Mouse (Mus musculus) liver, embryonic 14.5 days (tissue): ENCODE measurements around the gene Ccdc124. TPM values are rescaled to one million over a fixed set of nuclear protein-coding genes. Genes with fewer than 3 reads are reported as not detected.

Experiments used
- ATAC-seq: fragments of 200-750 bp; cut with Nextera tagmentation; 2 replicates; pipeline ENCODE4 v1.8.0; 2017; ENCODE audit warnings: moderate number of reproducible peaks, mild to moderate bottlenecking, moderate library complexity; ENCODE audit not compliant: insufficient read depth
- DNase-seq, 3 experiments: peaks; one replicate each; pipeline ENCODE4 v3.0.0-alpha.2; 2012 to 2013; ENCODE audit warnings: low read depth in 3 of 3, low spot score in 3 of 3
- H3K27ac ChIP-seq: fragments of 300-500 bp; sonication (generic); 2 replicates; pipeline ENCODE4 v1.5.1; 2014; ENCODE audit warnings: moderate library complexity, mild to moderate bottlenecking, control low read depth, inconsistent platforms
- H3K27me3 ChIP-seq: fragments of 300-500 bp; sonication (generic); 2 replicates; pipeline ENCODE4 v1.6.1; 2014; ENCODE audit warnings: mild to moderate bottlenecking, low read length, moderate library complexity; ENCODE audit not compliant: control insufficient read depth, insufficient read depth
- H3K36me3 ChIP-seq: fragments of 300-500 bp; sonication (generic); replicated peaks from 2 replicates; pipeline ENCODE4 v1.6.1; 2014; ENCODE audit warnings: low read depth; ENCODE audit not compliant: control insufficient read depth, insufficient read depth
- H3K4me1 ChIP-seq, 2 experiments: fragments of 200-500 bp in 1 of 2; fragments of 300-500 bp in 1 of 2; sonication (generic) in 1 of 2; replicated peaks; 2 replicates each; pipeline ENCODE4 v1.6.1; 2012 to 2014; ENCODE audit warnings: antibody characterized with exemption in 1 of 2, inconsistent platforms in 1 of 2, low read length in 1 of 2; ENCODE audit not compliant: control insufficient read depth in 2 of 2, insufficient read depth in 2 of 2
- H3K4me2 ChIP-seq: fragments of 300-500 bp; sonication (generic); 2 replicates; pipeline ENCODE4 v1.6.1; 2014; ENCODE audit warnings: low read depth, mild to moderate bottlenecking, control low read depth, moderate library complexity
- H3K4me3 ChIP-seq, 2 experiments: fragments of 200-500 bp in 1 of 2; fragments of 300-500 bp in 1 of 2; sonication (generic) in 1 of 2; 2 replicates each; pipeline ENCODE4 v1.5.1; 2012 to 2014; ENCODE audit warnings: low read depth in 2 of 2, low read length in 2 of 2, mild to moderate bottlenecking in 2 of 2, control low read depth in 1 of 2, inconsistent platforms in 1 of 2, moderate library complexity in 1 of 2; ENCODE audit not compliant: insufficient read depth in 1 of 2
- H3K9ac ChIP-seq: fragments of 300-500 bp; sonication (generic); replicated peaks from 2 replicates; pipeline ENCODE4 v1.6.1; 2014; ENCODE audit warnings: mild to moderate bottlenecking, control low read depth, moderate library complexity
- H3K9me3 ChIP-seq: fragments of 300-500 bp; sonication (generic); 2 replicates; pipeline ENCODE4 v1.6.1; 2016; ENCODE audit warnings: low read length, mixed read lengths; ENCODE audit not compliant: control insufficient read depth
- CTCF ChIP-seq: IDR thresholded peaks from 2 replicates; pipeline ENCODE4 v1.5.1; 2016; ENCODE audit warnings: antibody characterized with exemption, low read depth, control low read depth
- EP300 ChIP-seq: IDR thresholded peaks from 2 replicates; pipeline ENCODE4 v1.6.1; 2016; ENCODE audit warnings: antibody characterized with exemption, low read depth
- WGBS: fragments of 180-500 bp; shearing (Covaris S2); extraction: QIAGEN DNeasy Blood & Tissue Kit; methylation state at CpG from one replicate; pipeline ENCODE4 v1.1.7; 2014; ENCODE audit not compliant: insufficient replicate concordance; 5-methylcytosine and 5-hydroxymethylcytosine counted together
- microRNA-seq: library from miRNA; unstranded; fragments of <30 nt; microRNA quantifications from one replicate; pipeline ENCODE4, GENCODE M21; 2016
- polyA plus RNA-seq, 2 experiments: library from polyadenylated mRNA; depleted of rRNA in 1 of 2; stranded (reverse) in 1 of 2; unstranded in 1 of 2; fragments of >200 nt; fragmentation: Nextera tagmentation in 1 of 2; extraction: Ambion mirVana in 1 of 2; gene quantifications; 2 replicates each; pipeline versions ENCODE4 v1.2.1 to v1.2.3; 2012 to 2014

The Ccdc124 gene
- polyA plus RNA-seq, 2 experiments: 34.3 to 54.1 TPM

DNA sequence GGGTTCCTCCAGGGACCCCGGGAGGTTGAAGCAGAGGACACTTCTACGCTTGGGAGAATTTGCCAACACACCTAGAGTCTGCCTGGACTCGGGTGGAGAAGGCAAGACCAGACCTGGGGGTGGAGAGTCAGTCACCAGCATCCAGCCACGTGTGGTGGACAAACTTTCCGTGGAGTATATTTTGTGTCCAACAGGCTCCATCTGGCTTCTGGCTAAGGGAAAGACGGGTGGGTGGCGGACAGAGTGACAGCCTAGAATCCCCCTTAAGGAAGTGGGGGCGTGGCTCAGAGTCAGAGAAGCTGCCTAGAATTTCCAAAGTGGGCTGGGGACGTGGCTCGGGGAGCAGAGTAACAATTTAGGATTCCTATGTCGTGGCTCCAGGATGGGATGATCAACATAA is 51.7 kb downstream of the Ccdc124 start:
- DNase-seq (no peak), ATAC-seq (peak; percentile 12; the same call in 1 of the 2 replicates)
- Histone ChIP-seq H3K36me3 (no peaks in the 10 kb centered on the region), H3K4me2 (0 out of 2 replicates have a peak overlapping the region, but pooled peaks have one; percentile 20), H3K27ac (0 out of 2 replicates have a peak overlapping the region, but pooled peaks have one; percentile 13), H3K27me3 (peaks cover 11% of the 10 kb centered on the region), H3K9ac (peak overlapping the region; percentile 27; the same call in 1 of the 2 replicates), H3K4me1 (peaks cover 3 to 10% of the 10 kb centered on the region in 2 experiments), H3K9me3 (no peaks in the 10 kb centered on the region), H3K4me3 (no peak overlapping the region)
- 38% methylated on average over 11 of the region's 11 CpGs for WGBS
- TF ChIP-seq CTCF (no peak), EP300 (no peak)

DNA sequence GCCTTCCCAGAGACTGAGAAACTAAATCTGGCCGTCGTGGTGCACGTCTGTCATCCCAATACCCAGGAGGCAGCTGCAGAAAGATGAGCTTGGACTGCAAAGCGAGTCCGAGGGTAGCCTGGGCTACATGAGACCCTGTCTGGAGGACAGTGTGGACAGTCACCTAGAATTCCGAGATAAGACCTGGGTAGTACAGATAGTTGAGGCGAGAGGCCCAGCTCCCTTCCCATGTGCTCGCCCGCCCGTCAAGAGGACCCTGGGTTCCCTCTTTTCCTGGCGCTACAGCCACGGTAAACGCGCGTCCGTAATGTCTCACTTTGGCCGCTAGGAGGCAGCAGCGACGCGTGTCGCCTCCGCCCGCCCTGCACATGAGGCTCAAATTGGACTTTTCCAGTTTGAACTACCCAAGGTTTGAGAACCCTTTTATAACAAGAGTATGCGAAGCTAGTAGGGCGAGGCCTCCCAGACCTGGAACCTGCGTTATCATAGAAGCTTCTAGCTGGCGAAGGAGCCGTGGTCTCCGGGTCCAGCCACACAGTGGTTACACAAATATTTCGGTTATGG is 52.3 kb downstream of the Ccdc124 start:
- ATAC-seq (peak; percentile 46), DNase-seq (no peak)
- peaks cover 6 to 14% of the 10 kb centered on the region in 2 experiments for H3K4me1 ChIP-seq
- WGBS: 15% methylated on average over 30 of the region's 30 CpGs
- H3K9me3 ChIP-seq: no peaks in the 10 kb centered on the region
- 0 out of 2 replicates have a peak overlapping the region, but pooled peaks have one; percentile 27 for H3K9ac ChIP-seq
- peak overlapping the region; percentile 13; the same call in 1 of the 2 replicates for H3K27ac ChIP-seq
- no peak overlapping the region for H3K4me3 ChIP-seq
- H3K27me3 ChIP-seq: peaks cover 11% of the 10 kb centered on the region
- H3K4me2 ChIP-seq: peak overlapping the region; percentile 20; the same call in 1 of the 2 replicates
- TF ChIP-seq EP300: no peak
- TF ChIP-seq CTCF: peak; percentile 99
- no peaks in the 10 kb centered on the region for H3K36me3 ChIP-seq

DNA sequence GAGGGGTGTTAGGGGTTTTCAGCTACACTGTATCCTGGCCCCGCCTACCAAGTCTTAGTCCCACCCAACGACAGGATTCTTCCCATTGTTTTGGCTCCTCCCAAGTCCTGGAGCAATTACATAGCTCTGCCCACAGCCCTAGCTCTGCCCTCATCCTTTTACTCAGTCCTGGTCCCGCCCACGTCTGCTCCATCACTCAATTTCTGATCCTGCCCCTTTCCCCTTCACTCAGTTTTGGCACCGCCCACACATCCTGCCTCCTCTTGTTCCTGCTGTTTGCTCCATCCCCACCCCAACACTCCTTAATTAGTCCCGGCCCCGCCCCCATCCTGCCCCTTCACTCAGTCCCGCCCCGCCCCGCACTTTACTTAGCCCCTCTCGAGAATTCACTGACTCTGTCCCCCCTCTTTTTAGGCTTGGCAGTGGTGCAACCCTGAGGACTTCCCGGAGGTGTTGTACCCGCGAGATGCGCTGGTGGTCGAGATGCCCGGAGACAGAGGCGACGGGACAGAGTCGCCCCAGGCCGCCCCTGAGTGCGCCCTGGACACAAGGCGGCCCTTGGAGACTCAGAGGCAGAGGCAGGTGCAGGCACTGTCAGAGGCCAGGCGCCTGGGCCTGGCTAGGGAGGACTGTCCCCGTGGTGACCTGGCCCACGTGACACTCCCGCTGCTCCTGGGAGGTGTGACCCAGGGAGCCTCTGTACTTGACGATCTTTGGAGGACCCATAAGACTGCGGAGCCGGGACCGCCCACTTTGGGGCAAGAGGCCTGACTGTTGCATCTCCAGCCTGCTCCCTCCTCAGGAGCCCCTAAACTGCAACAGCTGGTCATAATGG is 53.4 kb downstream of the Ccdc124 start:
- peak overlapping the region; percentile 36 for H3K4me2 ChIP-seq
- TF ChIP-seq CTCF (no peak), EP300 (no peak)
- H3K27ac ChIP-seq: no peak overlapping the region
- no peaks in the 10 kb centered on the region for H3K9me3 ChIP-seq
- no peaks in the 10 kb centered on the region for H3K36me3 ChIP-seq
- H3K4me1 ChIP-seq: peaks cover 6 to 14% of the 10 kb centered on the region in 2 experiments
- peaks cover 11% of the 10 kb centered on the region for H3K27me3 ChIP-seq
- H3K4me3 ChIP-seq: no peak overlapping the region
- WGBS: 12% methylated on average over 31 of the region's 31 CpGs
- DNase-seq: no peak
- no peak overlapping the region for H3K9ac ChIP-seq
- peak; percentile 44; the same call in 1 of the 2 replicates for ATAC-seq

Small RNA genes lying within 50 kb of the gene (microRNA-seq; reads per million reads assigned to microRNA genes)
- gene Mir7067: not detected

Other genes with a start within 250 kb of the Ccdc124 start
- gene Gdf15, start 241.5 kb downstream of the Ccdc124 start, polyA plus RNA-seq (2012; rRNA removed): 6.3 and 9.0 TPM in 2 replicates
- gene Gdf15, start 241.5 kb downstream of the Ccdc124 start, polyA plus RNA-seq (2014; fragmentation: Nextera tagmentation; extraction: Ambion mirVana): 1.2 and 2.8 TPM in 2 replicates
- 7.6 and 8.6 TPM in 2 replicates for gene Pgpep1, start 213.5 kb downstream of the Ccdc124 start, polyA plus RNA-seq (2012; rRNA removed)
- gene Pgpep1, start 213.5 kb downstream of the Ccdc124 start, polyA plus RNA-seq (2014; fragmentation: Nextera tagmentation; extraction: Ambion mirVana): 19.8 and 23.5 TPM in 2 replicates
- gene Lsm4, start 200.7 kb downstream of the Ccdc124 start, polyA plus RNA-seq (2012; rRNA removed): 134 and 478 TPM in 2 replicates
- 160 and 176 TPM in 2 replicates for gene Lsm4, start 200.7 kb downstream of the Ccdc124 start, polyA plus RNA-seq (2014; fragmentation: Nextera tagmentation; extraction: Ambion mirVana)
- gene Jund, start 175.0 kb downstream of the Ccdc124 start, polyA plus RNA-seq (2012; rRNA removed): 28.4 and 29.4 TPM in 2 replicates
- 20.3 and 21.8 TPM in 2 replicates for gene Jund, start 175.0 kb downstream of the Ccdc124 start, polyA plus RNA-seq (2014; fragmentation: Nextera tagmentation; extraction: Ambion mirVana)
- gene Iqcn, start 170.5 kb downstream of the Ccdc124 start, polyA plus RNA-seq (2012; rRNA removed): not detected in 2 replicates
- gene Iqcn, start 170.5 kb downstream of the Ccdc124 start, polyA plus RNA-seq (2014; fragmentation: Nextera tagmentation; extraction: Ambion mirVana): not detected in 2 replicates
- gene Gm3336, start 155.4 kb downstream of the Ccdc124 start, polyA plus RNA-seq (2012; rRNA removed): 0.04 TPM in 1 of 2 replicates, not detected in the other
- 0.11 TPM in 2 replicates for gene Gm3336, start 155.4 kb downstream of the Ccdc124 start, polyA plus RNA-seq (2014; fragmentation: Nextera tagmentation; extraction: Ambion mirVana)
- gene Pde4c, start 150.2 kb downstream of the Ccdc124 start, polyA plus RNA-seq (2012; rRNA removed): 1.6 TPM in 2 replicates
- 0.34 and 0.74 TPM in 2 replicates for gene Pde4c, start 150.2 kb downstream of the Ccdc124 start, polyA plus RNA-seq (2014; fragmentation: Nextera tagmentation; extraction: Ambion mirVana)
- gene Rab3a, start 119.3 kb downstream of the Ccdc124 start, polyA plus RNA-seq (2012; rRNA removed): 2.7 and 3.2 TPM in 2 replicates
- gene Rab3a, start 119.3 kb downstream of the Ccdc124 start, polyA plus RNA-seq (2014; fragmentation: Nextera tagmentation; extraction: Ambion mirVana): 1.6 and 2.4 TPM in 2 replicates
- gene Mpv17l2, start 113.0 kb downstream of the Ccdc124 start, polyA plus RNA-seq (2012; rRNA removed): 25.3 and 28.5 TPM in 2 replicates
- 39.8 and 41.5 TPM in 2 replicates for gene Mpv17l2, start 113.0 kb downstream of the Ccdc124 start, polyA plus RNA-seq (2014; fragmentation: Nextera tagmentation; extraction: Ambion mirVana)
- 13.2 and 17.5 TPM in 2 replicates for gene Pik3r2, start 97.2 kb downstream of the Ccdc124 start, polyA plus RNA-seq (2012; rRNA removed)
- gene Pik3r2, start 97.2 kb downstream of the Ccdc124 start, polyA plus RNA-seq (2014; fragmentation: Nextera tagmentation; extraction: Ambion mirVana): 8.2 and 12.0 TPM in 2 replicates
- gene Mast3, start 68.9 kb downstream of the Ccdc124 start, polyA plus RNA-seq (2012; rRNA removed): 11.1 and 13.0 TPM in 2 replicates
- gene Mast3, start 68.9 kb downstream of the Ccdc124 start, polyA plus RNA-seq (2014; fragmentation: Nextera tagmentation; extraction: Ambion mirVana): 5.4 and 6.3 TPM in 2 replicates
- 0.11 and 0.13 TPM in 2 replicates for gene Il12rb1, start 65.5 kb downstream of the Ccdc124 start, polyA plus RNA-seq (2012; rRNA removed)
- gene Il12rb1, start 65.5 kb downstream of the Ccdc124 start, polyA plus RNA-seq (2014; fragmentation: Nextera tagmentation; extraction: Ambion mirVana): 0.18 and 0.39 TPM in 2 replicates
- 33.9 and 35.0 TPM in 2 replicates for gene Arrdc2, start 34.2 kb downstream of the Ccdc124 start, polyA plus RNA-seq (2012; rRNA removed)
- 9.5 and 14.3 TPM in 2 replicates for gene Arrdc2, start 34.2 kb downstream of the Ccdc124 start, polyA plus RNA-seq (2014; fragmentation: Nextera tagmentation; extraction: Ambion mirVana)
- gene Kcnn1, start 10.7 kb downstream of the Ccdc124 start, polyA plus RNA-seq (2012; rRNA removed): 0.27 and 0.34 TPM in 2 replicates
- gene Kcnn1, start 10.7 kb downstream of the Ccdc124 start, polyA plus RNA-seq (2014; fragmentation: Nextera tagmentation; extraction: Ambion mirVana): 0.08 and 0.17 TPM in 2 replicates
- 0.06 and 0.10 TPM in 2 replicates for gene Slc5a5, start 18.8 kb upstream of the Ccdc124 start, polyA plus RNA-seq (2012; rRNA removed)
- 0.03 and 0.05 TPM in 2 replicates for gene Slc5a5, start 18.8 kb upstream of the Ccdc124 start, polyA plus RNA-seq (2014; fragmentation: Nextera tagmentation; extraction: Ambion mirVana)
- gene Rpl18a, start 23.5 kb upstream of the Ccdc124 start, polyA plus RNA-seq (2012; rRNA removed): 2,449 and 2,899 TPM in 2 replicates
- 3,155 and 3,211 TPM in 2 replicates for gene Rpl18a, start 23.5 kb upstream of the Ccdc124 start, polyA plus RNA-seq (2014; fragmentation: Nextera tagmentation; extraction: Ambion mirVana)
- gene Map1s, start 32.0 kb upstream of the Ccdc124 start, polyA plus RNA-seq (2012; rRNA removed): 11.5 and 15.4 TPM in 2 replicates
- 9.3 and 11.8 TPM in 2 replicates for gene Map1s, start 32.0 kb upstream of the Ccdc124 start, polyA plus RNA-seq (2014; fragmentation: Nextera tagmentation; extraction: Ambion mirVana)